In the genomic region with DNA sequence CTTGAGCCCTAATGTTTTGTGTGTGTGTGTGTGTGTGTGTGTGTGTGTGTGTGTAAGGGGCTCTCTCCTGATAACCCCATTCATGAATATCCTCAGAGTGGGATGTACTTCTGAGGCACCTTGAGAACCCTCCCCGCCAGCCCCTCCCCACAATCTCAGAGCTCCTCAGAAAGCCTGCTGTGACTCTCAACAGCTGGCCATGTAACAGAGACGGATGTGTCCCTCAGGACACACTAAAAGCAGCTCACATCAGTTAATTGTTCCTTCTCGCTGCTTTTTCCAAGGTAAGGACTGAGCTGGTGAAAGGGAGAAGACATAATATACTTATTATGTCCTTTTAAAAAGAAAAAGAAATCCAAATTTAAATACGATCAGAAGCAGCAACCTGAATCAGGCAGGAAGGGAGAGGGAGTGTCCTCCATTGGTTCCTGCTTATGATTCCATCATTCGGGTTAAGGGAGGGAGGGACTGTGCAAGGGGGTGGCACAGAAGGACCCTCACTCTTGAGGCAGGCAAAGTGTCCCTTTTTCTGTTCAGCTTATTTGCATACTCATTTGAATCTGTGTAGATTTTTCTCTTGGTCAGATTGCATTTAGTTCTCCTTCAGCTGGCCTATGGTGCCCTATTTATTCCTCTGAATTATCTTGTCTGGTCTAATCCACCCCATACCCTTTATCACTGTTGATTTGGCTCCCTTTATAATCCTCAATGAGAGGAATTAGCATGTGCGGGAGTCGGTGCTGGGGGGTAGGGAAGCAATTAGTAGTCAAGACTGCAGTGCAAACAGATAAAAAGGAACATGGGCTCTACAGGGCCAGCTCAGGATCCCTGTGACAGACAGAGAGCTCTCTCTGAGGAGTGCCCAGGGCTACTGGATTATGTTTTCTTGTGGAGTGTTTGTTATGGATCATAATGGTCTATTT, we compare ENCODE assay signal across 14 mouse cellular contexts. TPM values are rescaled to one million over a fixed set of nuclear protein-coding genes. Genes with fewer than 3 reads are reported as not detected.
DNase-seq lines count a peak whose midpoint lies in the region; ATAC-seq and TF ChIP-seq lines count a peak whose summit lies in the region.
"Had no signal": no experiment of that assay in that cellular context is flagged by ENCODE, and none has a peak within 500 bp of the region (broad histone marks: within the 10 kb centered on the region; RNA-seq: fewer than 3 reads in every experiment).

No protein-coding gene starts in this region.

- H3K9me3 ChIP-seq in forebrain, embryonic 15.5 days: no peaks in the 10 kb centered on the region
- H3K9me3 ChIP-seq in midbrain, embryonic 10.5 days (replicated peaks): no peaks in the 10 kb centered on the region
- H3K9me3 ChIP-seq in liver, postnatal 0 days (ENCODE audit: low read length): no peaks in the 10 kb centered on the region
- no peaks in the 10 kb centered on the region for H3K9me3 ChIP-seq in kidney, embryonic 16.5 days (ENCODE audit: low read length)
- H3K9me3 ChIP-seq: intestine, embryonic 15.5 days had no signal

- no peak overlapping the region for H3K4me3 ChIP-seq in layer of hippocampus, adult 2 months
- H3K4me3 ChIP-seq in forebrain, embryonic 15.5 days: no peak overlapping the region
- H3K4me3 ChIP-seq in midbrain, embryonic 10.5 days: no peak overlapping the region
- H3K4me3 ChIP-seq in liver, postnatal 0 days (ENCODE audit: low read depth, low read length): no peak overlapping the region
- H3K4me3 ChIP-seq in kidney, embryonic 16.5 days (ENCODE audit: low read length): no peak overlapping the region
- H3K4me3 ChIP-seq: intestine, embryonic 15.5 days had no signal

- WGBS in forebrain, embryonic 15.5 days: 12% methylated on average over 7 of the region's 7 CpGs
- WGBS in midbrain, embryonic 10.5 days: 38% methylated on average over 7 of the region's 7 CpGs
- WGBS in liver, postnatal 0 days (ENCODE audit: insufficient replicate concordance): 33% methylated on average over 7 of the region's 7 CpGs
- 21% methylated on average over 7 of the region's 7 CpGs for WGBS in kidney, embryonic 16.5 days

- H3K9ac ChIP-seq in forebrain, embryonic 15.5 days (replicated peaks): no peak overlapping the region
- no peak overlapping the region for H3K9ac ChIP-seq in liver, postnatal 0 days (replicated peaks)
- no peak overlapping the region for H3K9ac ChIP-seq in kidney, embryonic 16.5 days (replicated peaks; ENCODE audit: low read length)
- H3K9ac ChIP-seq: intestine, embryonic 15.5 days had no signal

- H3K27ac ChIP-seq in layer of hippocampus, adult 2 months: peak overlapping the region; percentile 79
- peak overlapping the region; percentile 71 for H3K27ac ChIP-seq in forebrain, embryonic 15.5 days (replicated peaks)
- peak overlapping the region; percentile 76 for H3K27ac ChIP-seq in midbrain, embryonic 10.5 days (replicated peaks)
- H3K27ac ChIP-seq in liver, postnatal 0 days (ENCODE audit: low read depth): no peak overlapping the region
- no peak overlapping the region for H3K27ac ChIP-seq in kidney, embryonic 16.5 days (ENCODE audit: low read length)
- H3K27ac ChIP-seq: intestine, embryonic 15.5 days had no signal

- ATAC-seq in forebrain, embryonic 15.5 days (replicated peaks): peak; percentile 62
- ATAC-seq in liver, postnatal 0 days: no peak
- ATAC-seq in kidney, embryonic 16.5 days (ENCODE audit: low FRiP score, low TSS enrichment): no peak
- ATAC-seq: intestine, embryonic 15.5 days had no signal

- DNase-seq in layer of hippocampus, adult 2 months (ENCODE audit: low spot score in 2 of 2): no peak
- DNase-seq in layer of hippocampus, adult 9-10 months (ENCODE audit: low spot score): no peak
- no peak for DNase-seq in midbrain, embryonic 10.5 days (ENCODE audit: low spot score)
- peak; percentile 20 for DNase-seq in retina, embryonic 14.5 days (ENCODE audit: low spot score)
- DNase-seq in thymus, postnatal 14 days: no peak
- DNase-seq in liver, postnatal 0 days: no peak
- DNase-seq: cerebellum, adult 9-11 months; gastrocnemius, postnatal 10 days; thymus, adult 18-20 months had no signal

- no peak for TF ChIP-seq EP300 in liver, postnatal 0 days (IDR thresholded peaks at IDR 0.05; ENCODE audit: low read depth)

- H3K27me3 ChIP-seq in forebrain, embryonic 15.5 days: no peaks in the 10 kb centered on the region
- H3K27me3 ChIP-seq in midbrain, embryonic 10.5 days (ENCODE audit: low read depth, poor library complexity, severe bottlenecking): no peaks in the 10 kb centered on the region
- H3K27me3 ChIP-seq in liver, postnatal 0 days (ENCODE audit: insufficient read depth, low read length): no peaks in the 10 kb centered on the region
- H3K27me3 ChIP-seq in kidney, embryonic 16.5 days (ENCODE audit: insufficient read depth, low read length): no peaks in the 10 kb centered on the region
- H3K27me3 ChIP-seq: intestine, embryonic 15.5 days had no signal

- no peak for TF ChIP-seq CTCF in layer of hippocampus, adult 2 months (conservative IDR thresholded peaks at IDR 0.05)
- TF ChIP-seq CTCF in liver, postnatal 0 days (IDR thresholded peaks at IDR 0.05; ENCODE audit: low read depth): no peak

- H3K4me2 ChIP-seq in forebrain, embryonic 15.5 days (replicated peaks): no peak overlapping the region
- no peak overlapping the region for H3K4me2 ChIP-seq in liver, postnatal 0 days (ENCODE audit: low read depth, low read length)
- H3K4me2 ChIP-seq in kidney, embryonic 16.5 days (replicated peaks; ENCODE audit: low read depth, low read length): no peak overlapping the region
- H3K4me2 ChIP-seq: intestine, embryonic 15.5 days had no signal

- peaks cover 27% of the 10 kb centered on the region for H3K4me1 ChIP-seq in forebrain, embryonic 15.5 days
- H3K4me1 ChIP-seq in midbrain, embryonic 10.5 days: peaks cover 44% of the 10 kb centered on the region
- H3K4me1 ChIP-seq in liver, postnatal 0 days (ENCODE audit: insufficient read depth): no peaks in the 10 kb centered on the region
- H3K4me1 ChIP-seq in kidney, embryonic 16.5 days (ENCODE audit: insufficient read depth, low read length): no peaks in the 10 kb centered on the region; the same call in 1 of the 2 replicates
- H3K4me1 ChIP-seq: intestine, embryonic 15.5 days had no signal

- H3K36me3 ChIP-seq in forebrain, embryonic 15.5 days: no peaks in the 10 kb centered on the region
- no peaks in the 10 kb centered on the region for H3K36me3 ChIP-seq in midbrain, embryonic 10.5 days
- H3K36me3 ChIP-seq in liver, postnatal 0 days (replicated peaks; ENCODE audit: insufficient read depth, low read length): no peaks in the 10 kb centered on the region
- no peaks in the 10 kb centered on the region for H3K36me3 ChIP-seq in kidney, embryonic 16.5 days (ENCODE audit: insufficient read depth, low read length)
- H3K36me3 ChIP-seq: G1E; intestine, embryonic 15.5 days had no signal

RNA-seq across cellular contexts. Expression of a gene that starts 27.4 kb away (rescaled TPM):
- 10 to 100 TPM; 46.6 to 48.5 TPM for total RNA-seq in layer of hippocampus, adult 2 months (2021)
- polyA plus RNA-seq in forebrain, embryonic 15.5 days (2015; fragmentation: Nextera tagmentation; extraction: Ambion mirVana): 10.6 and 11.4 TPM in 2 replicates
- polyA plus RNA-seq in midbrain, embryonic 10.5 days (2016; fragmentation: Nextera tagmentation; extraction: Ambion mirVana): 3.4 and 4.9 TPM in 2 replicates
- 0.05 TPM in 1 of 2 replicates, not detected in the other for polyA plus RNA-seq in liver, postnatal 0 days (2015; fragmentation: Nextera tagmentation; extraction: Ambion mirVana)
- 3.1 and 3.5 TPM in 2 replicates for polyA plus RNA-seq in kidney, embryonic 16.5 days (2015; fragmentation: Nextera tagmentation; extraction: Ambion mirVana)
- total RNA-seq: megakaryocyte progenitor cell, adult 5-6 weeks had no signal
- polyA plus RNA-seq: G1E had no signal

Comparison
In these comparisons a context has a peak if more than half of its experiments do, and no peak if none do; other contexts are left out.
1. H3K27ac ChIP-seq: peak in layer of hippocampus, adult 2 months (single experiment), forebrain, embryonic 15.5 days (single experiment) and midbrain, embryonic 10.5 days (single experiment); none in liver, postnatal 0 days (single experiment) and kidney, embryonic 16.5 days (single experiment).